Comparison of ENCODE assay signal across 13 mouse cellular contexts in the genomic region with DNA sequence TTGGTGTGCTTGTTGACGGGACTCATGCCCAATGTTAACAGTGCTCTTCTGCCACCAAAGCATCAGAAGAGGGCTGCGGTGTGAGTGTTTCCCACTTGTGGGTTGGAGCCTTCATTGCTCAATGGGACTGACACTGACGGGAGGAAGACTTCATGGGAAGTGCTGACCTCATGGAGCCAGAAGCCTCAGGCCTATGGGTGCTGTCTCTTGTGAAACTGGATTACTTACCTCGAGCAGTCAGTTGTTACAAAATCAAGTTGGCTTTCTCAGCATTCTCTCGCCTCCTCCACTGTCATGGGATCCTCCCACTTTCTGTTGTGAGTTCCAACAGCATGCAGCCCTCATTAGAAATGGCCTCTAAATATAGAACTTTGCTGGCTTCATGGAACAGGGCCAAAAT. TPM values are rescaled to one million over a fixed set of nuclear protein-coding genes. Genes with fewer than 3 reads are reported as not detected.
DNase-seq lines count a peak whose midpoint lies in the region; ATAC-seq and TF ChIP-seq lines count a peak whose summit lies in the region.
"Had no signal": no experiment of that assay in that cellular context is flagged by ENCODE, and none has a peak within 500 bp of the region (broad histone marks: within the 10 kb centered on the region; RNA-seq: fewer than 3 reads in every experiment).

No protein-coding gene starts in this region.

- H3K27me3 ChIP-seq in limb, embryonic 14.5 days (ENCODE audit: control insufficient read depth, insufficient read depth, low read length): no peaks in the 10 kb centered on the region
- H3K27me3 ChIP-seq in limb, embryonic 10.5 days (ENCODE audit: low read depth, poor library complexity, severe bottlenecking): no peaks in the 10 kb centered on the region
- H3K27me3 ChIP-seq in liver, postnatal 0 days (ENCODE audit: insufficient read depth, low read length): no peaks in the 10 kb centered on the region
- H3K27me3 ChIP-seq in midbrain, embryonic 14.5 days (ENCODE audit: control insufficient read depth, insufficient read depth, low read length): no peaks in the 10 kb centered on the region
- H3K27me3 ChIP-seq: CH12.LX; embryonic facial prominence, embryonic 15.5 days had no signal

- no peak overlapping the region for H3K4me2 ChIP-seq in limb, embryonic 14.5 days (replicated peaks; ENCODE audit: low read depth, low read length, severe bottlenecking)
- no peak overlapping the region for H3K4me2 ChIP-seq in liver, postnatal 0 days (ENCODE audit: low read depth, low read length)
- no peak overlapping the region for H3K4me2 ChIP-seq in midbrain, embryonic 14.5 days (ENCODE audit: low read length)
- H3K4me2 ChIP-seq: embryonic facial prominence, embryonic 15.5 days; midbrain, embryonic 11.5 days had no signal

- peak; percentile 5 for DNase-seq in limb, embryonic 14.5 days (ENCODE audit: low spot score)
- DNase-seq in limb, embryonic 10.5 days (ENCODE audit: low spot score): no peak
- peak; percentile 20 for DNase-seq in brain, adult 2 months (ENCODE audit: low read depth, low spot score)
- peak; percentile 34 for DNase-seq in liver, postnatal 0 days
- DNase-seq in midbrain, embryonic 14.5 days: no peak
- DNase-seq in ovary, postnatal 10 days (ENCODE audit: low spot score): no peak
- DNase-seq in embryo, embryonic 9.5 days (ENCODE audit: extremely low spot score): no peak

- H3K36me3 ChIP-seq in limb, embryonic 14.5 days (ENCODE audit: control insufficient read depth, insufficient read depth, low read length): no peaks in the 10 kb centered on the region
- H3K36me3 ChIP-seq in limb, embryonic 10.5 days: no peaks in the 10 kb centered on the region
- H3K36me3 ChIP-seq in liver, postnatal 0 days (replicated peaks; ENCODE audit: insufficient read depth, low read length): no peaks in the 10 kb centered on the region
- H3K36me3 ChIP-seq in midbrain, embryonic 14.5 days (ENCODE audit: control insufficient read depth, insufficient read depth, low read length): no peaks in the 10 kb centered on the region
- H3K36me3 ChIP-seq: embryonic facial prominence, embryonic 15.5 days had no signal

- no peak overlapping the region for H3K9ac ChIP-seq in limb, embryonic 14.5 days (ENCODE audit: low read depth, low read length, severe bottlenecking)
- H3K9ac ChIP-seq in liver, postnatal 0 days (replicated peaks): no peak overlapping the region
- H3K9ac ChIP-seq in midbrain, embryonic 14.5 days (replicated peaks; ENCODE audit: low read length): no peak overlapping the region
- H3K9ac ChIP-seq: embryonic facial prominence, embryonic 15.5 days had no signal

- no peak overlapping the region for H3K27ac ChIP-seq in limb, embryonic 14.5 days (replicated peaks; ENCODE audit: low read depth, low read length)
- no peak overlapping the region for H3K27ac ChIP-seq in limb, embryonic 10.5 days
- H3K27ac ChIP-seq in liver, postnatal 0 days (ENCODE audit: low read depth): no peak overlapping the region; the same call in 1 of the 2 replicates
- no peak overlapping the region for H3K27ac ChIP-seq in midbrain, embryonic 14.5 days (replicated peaks; ENCODE audit: low read depth, low read length)
- H3K27ac ChIP-seq: embryonic facial prominence, embryonic 15.5 days; heart, adult 2 months had no signal

- TF ChIP-seq POLR2A in limb, embryonic 14.5 days (IDR thresholded peaks at IDR 0.05; ENCODE audit: borderline replicate concordance, extremely low read depth, insufficient read depth, insufficient read length): no peak

- no peak for ATAC-seq in limb, embryonic 14.5 days (ENCODE audit: low FRiP score, low read depth)
- ATAC-seq in liver, postnatal 0 days: peak; percentile 70
- ATAC-seq in megakaryocyte progenitor cell, adult 5-6 weeks (replicated peaks; ENCODE audit: poor library complexity): peak; percentile 98
- ATAC-seq in midbrain, embryonic 14.5 days (ENCODE audit: low FRiP score, low TSS enrichment): no peak
- ATAC-seq: forebrain, embryonic 16.5 days had no signal

- no peak overlapping the region for H3K4me3 ChIP-seq in limb, embryonic 14.5 days (replicated peaks; ENCODE audit: low read length)
- no peak overlapping the region for H3K4me3 ChIP-seq in limb, embryonic 10.5 days
- H3K4me3 ChIP-seq in liver, postnatal 0 days (ENCODE audit: low read depth, low read length): no peak overlapping the region
- H3K4me3 ChIP-seq in midbrain, embryonic 14.5 days (replicated peaks; ENCODE audit: low read depth, low read length): no peak overlapping the region
- H3K4me3 ChIP-seq: embryonic facial prominence, embryonic 15.5 days; heart, adult 2 months had no signal

- H3K4me1 ChIP-seq in limb, embryonic 14.5 days (ENCODE audit: control insufficient read depth, insufficient read depth, low read length): no peaks in the 10 kb centered on the region
- H3K4me1 ChIP-seq in limb, embryonic 10.5 days: no peaks in the 10 kb centered on the region
- no peaks in the 10 kb centered on the region for H3K4me1 ChIP-seq in liver, postnatal 0 days (ENCODE audit: insufficient read depth)
- H3K4me1 ChIP-seq in midbrain, embryonic 14.5 days (ENCODE audit: control insufficient read depth, insufficient read depth, low read length): no peaks in the 10 kb centered on the region
- H3K4me1 ChIP-seq: embryonic facial prominence, embryonic 15.5 days had no signal

- no peak; the same call in 1 of the 2 replicates for TF ChIP-seq EP300 in liver, postnatal 0 days (IDR thresholded peaks at IDR 0.05; ENCODE audit: low read depth)

- 74% methylated on average over 5 of the region's 5 CpGs for WGBS in limb, embryonic 14.5 days
- 93% methylated on average over 5 of the region's 5 CpGs for WGBS in limb, embryonic 10.5 days
- WGBS in liver, postnatal 0 days (ENCODE audit: insufficient replicate concordance): 60% methylated on average over 5 of the region's 5 CpGs
- 83% methylated on average over 5 of the region's 5 CpGs for WGBS in midbrain, embryonic 14.5 days

- no peaks in the 10 kb centered on the region for H3K9me3 ChIP-seq in limb, embryonic 14.5 days (ENCODE audit: control insufficient read depth, low read length)
- no peaks in the 10 kb centered on the region for H3K9me3 ChIP-seq in limb, embryonic 10.5 days (replicated peaks)
- no peaks in the 10 kb centered on the region for H3K9me3 ChIP-seq in liver, postnatal 0 days (ENCODE audit: low read length)
- no peaks in the 10 kb centered on the region for H3K9me3 ChIP-seq in midbrain, embryonic 14.5 days (ENCODE audit: control insufficient read depth, low read length)
- H3K9me3 ChIP-seq: embryonic facial prominence, embryonic 15.5 days had no signal

- no peak for TF ChIP-seq CTCF in liver, postnatal 0 days (IDR thresholded peaks at IDR 0.05; ENCODE audit: low read depth)

RNA-seq across cellular contexts. Expression of a gene that starts 25.0 kb away (rescaled TPM):
- polyA plus RNA-seq in limb, embryonic 14.5 days (2012; rRNA removed): 12.1 and 15.0 TPM in 2 replicates
- 2.8 TPM in 2 replicates for polyA plus RNA-seq in limb, embryonic 14.5 days (2014; fragmentation: Nextera tagmentation; extraction: Ambion mirVana)
- polyA plus RNA-seq in limb, embryonic 10.5 days (2016; fragmentation: Nextera tagmentation; extraction: Ambion mirVana): 1.4 TPM in 2 replicates
- 1.4 and 1.6 TPM in 2 replicates for polyA plus RNA-seq in liver, postnatal 0 days (2015; fragmentation: Nextera tagmentation; extraction: Ambion mirVana)
- 22.2 and 25.0 TPM in 2 replicates for total RNA-seq in megakaryocyte progenitor cell, adult 5-6 weeks (2015)
- 15.1 and 16.7 TPM in 2 replicates for total RNA-seq in megakaryocyte progenitor cell, adult 5-6 weeks (2017)
- 2.6 and 2.8 TPM in 2 replicates for polyA plus RNA-seq in midbrain, embryonic 14.5 days (2014; fragmentation: Nextera tagmentation; extraction: Ambion mirVana)

Comparison
In these comparisons a context has a peak if more than half of its experiments do, and no peak if none do; other contexts are left out.
1. DNase-seq: peak in limb, embryonic 14.5 days (single experiment), brain, adult 2 months (single experiment) and liver, postnatal 0 days (single experiment); none in limb, embryonic 10.5 days (single experiment), midbrain, embryonic 14.5 days (single experiment), ovary, postnatal 10 days (single experiment) and embryo, embryonic 9.5 days (single experiment).
2. ATAC-seq: peak in liver, postnatal 0 days (single experiment) and megakaryocyte progenitor cell, adult 5-6 weeks (single experiment); none in limb, embryonic 14.5 days (single experiment) and midbrain, embryonic 14.5 days (single experiment).